In genomic region chr16:69796299-69796698, GRCm38 (mm10) we compare ENCODE assay signal across 19 mouse cellular contexts.
DNase-seq lines count a peak whose midpoint lies in the region; ATAC-seq and TF ChIP-seq lines count a peak whose summit lies in the region.
"Had no signal": no experiment of that assay in that cellular context is flagged by ENCODE, and none has a peak within 500 bp of the region (broad histone marks: within the 10 kb centered on the region; RNA-seq: fewer than 3 reads in every experiment).

No protein-coding gene starts in this region.

- no peak overlapping the region for H3K4me2 ChIP-seq in kidney, embryonic 15.5 days
- H3K4me2 ChIP-seq: forebrain, embryonic 15.5 days; limb, embryonic 12.5 days; neural tube, embryonic 13.5 days had no signal

- no peak overlapping the region for H3K9ac ChIP-seq in kidney, embryonic 15.5 days
- H3K9ac ChIP-seq: forebrain, embryonic 15.5 days; limb, embryonic 12.5 days; neural tube, embryonic 13.5 days had no signal

- no peaks in the 10 kb centered on the region for H3K36me3 ChIP-seq in kidney, embryonic 15.5 days
- H3K36me3 ChIP-seq in limb, embryonic 10.5 days: no peaks in the 10 kb centered on the region
- H3K36me3 ChIP-seq: forebrain, embryonic 15.5 days; limb, embryonic 12.5 days; neural tube, embryonic 13.5 days had no signal

- H3K4me1 ChIP-seq in kidney, embryonic 15.5 days: peaks cover 4% of the 10 kb centered on the region; the same call in 1 of the 2 replicates
- 0 out of 2 replicates have a peak, but pooled peaks cover 2% of the 10 kb centered on the region for H3K4me1 ChIP-seq in limb, embryonic 10.5 days
- H3K4me1 ChIP-seq: forebrain, embryonic 15.5 days; limb, embryonic 12.5 days; neural tube, embryonic 13.5 days had no signal

- ATAC-seq in kidney, embryonic 15.5 days (replicated peaks; ENCODE audit: low FRiP score): peak; percentile 79
- ATAC-seq: activated CD4-positive, CD25-positive, alpha-beta regulatory T cell, adult 4 months; forebrain, embryonic 15.5 days had no signal

- TF ChIP-seq CTCF in brain, embryonic 14.5 days (IDR thresholded peaks at IDR 0.05; ENCODE audit: borderline replicate concordance, extremely low read depth, insufficient read depth, insufficient read length): no peak

- H3K9me3 ChIP-seq in kidney, embryonic 15.5 days (replicated peaks): no peaks in the 10 kb centered on the region
- H3K9me3 ChIP-seq in limb, embryonic 10.5 days (replicated peaks): no peaks in the 10 kb centered on the region
- H3K9me3 ChIP-seq: forebrain, embryonic 15.5 days; limb, embryonic 12.5 days; neural tube, embryonic 13.5 days had no signal

- H3K27ac ChIP-seq in kidney, embryonic 15.5 days: no peak overlapping the region
- no peak overlapping the region for H3K27ac ChIP-seq in limb, embryonic 10.5 days
- H3K27ac ChIP-seq: forebrain, embryonic 15.5 days; gastrocnemius, adult 2 months; heart, adult 2 months; limb, embryonic 12.5 days; neural tube, embryonic 13.5 days had no signal

- DNase-seq in kidney, adult 8-10 months: no peak
- DNase-seq in brain, embryonic 14.5 days (ENCODE audit: low read depth): peak; percentile 1
- peak; percentile 6 for DNase-seq in embryo, embryonic 11 days
- DNase-seq in limb, embryonic 10.5 days (ENCODE audit: low spot score): peak; percentile 27
- DNase-seq in left cerebral cortex, adult 18-20 months (ENCODE audit: low spot score in 2 of 2): no peak
- DNase-seq in spleen, postnatal 14 days (ENCODE audit: low spot score in 2 of 2): no peak
- DNase-seq in urinary bladder, postnatal 36 days (ENCODE audit: low spot score in 2 of 2): no peak
- DNase-seq: cerebellum, adult 11 months; gastrocnemius, adult 2 months; heart, adult 2 months; layer of hippocampus, postnatal 36 days; lung, adult 18-20 months; thymus, postnatal 36 days had no signal

- H3K4me3 ChIP-seq in kidney, embryonic 15.5 days (replicated peaks): no peak overlapping the region
- no peak overlapping the region for H3K4me3 ChIP-seq in limb, embryonic 10.5 days
- H3K4me3 ChIP-seq: forebrain, embryonic 15.5 days; gastrocnemius, adult 2 months; heart, adult 2 months; limb, embryonic 12.5 days; neural tube, embryonic 13.5 days had no signal

- 37% methylated on average over 5 of the region's 5 CpGs for WGBS in kidney, embryonic 15.5 days
- WGBS in limb, embryonic 10.5 days: 68% methylated on average over 5 of the region's 5 CpGs

- TF ChIP-seq POLR2A in brain, embryonic 14.5 days (IDR thresholded peaks at IDR 0.05; ENCODE audit: borderline replicate concordance, extremely low read depth, insufficient read depth, insufficient read length, poor library complexity, severe bottlenecking): no peak

- no peaks in the 10 kb centered on the region for H3K27me3 ChIP-seq in kidney, embryonic 15.5 days
- no peaks in the 10 kb centered on the region for H3K27me3 ChIP-seq in limb, embryonic 10.5 days (ENCODE audit: low read depth, poor library complexity, severe bottlenecking)
- H3K27me3 ChIP-seq: CH12.LX; forebrain, embryonic 15.5 days; limb, embryonic 12.5 days; neural tube, embryonic 13.5 days had no signal

Comparison
In these comparisons a context has a peak if more than half of its experiments do, and no peak if none do; other contexts are left out.
1. DNase-seq: peak in brain, embryonic 14.5 days (single experiment), embryo, embryonic 11 days (single experiment) and limb, embryonic 10.5 days (single experiment); none in kidney, adult 8-10 months (0 of 2), left cerebral cortex, adult 18-20 months (0 of 2), spleen, postnatal 14 days (0 of 2) and urinary bladder, postnatal 36 days (0 of 2).